Mouse (Mus musculus) G1E (cell line): ENCODE measurements around the gene Sae1.

Experiments used
- CTCF ChIP-seq: IDR thresholded peaks from 2 replicates; pipeline ENCODE4 v1.5.1; 2012; ENCODE audit warnings: low read depth, low read length, inconsistent platforms, mixed read lengths
- TAL1 ChIP-seq: conservative IDR thresholded peaks from 2 replicates; pipeline ENCODE4 v1.6.1; 2012; ENCODE audit warnings: low read depth, low read length, inconsistent platforms, mixed read lengths

- TF ChIP-seq TAL1, result no peak
- no peak for TF ChIP-seq CTCF
Observed at GRCm38 (mm10) chr7:16435088-16435487, 47.5 kb upstream of the Sae1 start.
